Mouse (Mus musculus) limb, embryonic 12.5 days (tissue): ENCODE measurements around the gene Rom1. TPM values are rescaled to one million over a fixed set of nuclear protein-coding genes. Genes with fewer than 3 reads are reported as not detected.
A peak's percentile ranks its signal among the peaks of the same experiment; 100 is the strongest.

Experiments used
- ATAC-seq: fragments of 200-750 bp; cut with Nextera tagmentation; 2 replicates; pipeline ENCODE4 v1.8.0; 2017; ENCODE audit warnings: low read depth, moderate TSS enrichment; ENCODE audit not compliant: insufficient number of reproducible peaks, insufficient read depth, low FRiP score, low TSS enrichment
- H3K27ac ChIP-seq: fragments of 300-500 bp; sonication (generic); 2 replicates; pipeline ENCODE4 v1.5.1; 2016; ENCODE audit warnings: mild to moderate bottlenecking, moderate library complexity
- H3K27me3 ChIP-seq: fragments of 300-500 bp; sonication (generic); 2 replicates; pipeline ENCODE4 v1.6.1; 2016; ENCODE audit warnings: mild to moderate bottlenecking, moderate library complexity
- H3K36me3 ChIP-seq: fragments of 300-500 bp; sonication (generic); 2 replicates; pipeline ENCODE4 v1.6.1; 2016; ENCODE audit warnings: mild to moderate bottlenecking, moderate library complexity
- H3K4me1 ChIP-seq: fragments of 300-500 bp; sonication (generic); replicated peaks from 2 replicates; pipeline ENCODE4 v1.6.1; 2016
- H3K4me2 ChIP-seq: fragments of 300-500 bp; sonication (generic); 2 replicates; pipeline ENCODE4 v1.6.1; 2016; ENCODE audit warnings: mild to moderate bottlenecking, moderate library complexity
- H3K4me3 ChIP-seq: fragments of 300-500 bp; sonication (generic); replicated peaks from 2 replicates; pipeline ENCODE4 v1.5.1; 2016; ENCODE audit warnings: mild to moderate bottlenecking
- H3K9ac ChIP-seq: fragments of 300-500 bp; sonication (generic); replicated peaks from 2 replicates; pipeline ENCODE4 v1.6.1; 2016; ENCODE audit warnings: mild to moderate bottlenecking, moderate library complexity
- H3K9me3 ChIP-seq: fragments of 300-500 bp; sonication (generic); 2 replicates; pipeline ENCODE4 v1.6.1; 2016; ENCODE audit warnings: mild to moderate bottlenecking, moderate library complexity
- WGBS: fragments of 180-500 bp; shearing (Covaris S2); methylation state at CpG from one replicate; pipeline ENCODE4 v1.1.7; 2016; 5-methylcytosine and 5-hydroxymethylcytosine counted together
- polyA plus RNA-seq: library from polyadenylated mRNA; unstranded; fragments of >200 nt; fragmentation: Nextera tagmentation; extraction: Ambion mirVana; gene quantifications from 2 replicates; pipeline ENCODE4 v1.2.1, GENCODE M21; 2016

The Rom1 gene
- polyA plus RNA-seq, 1 experiment from 2014 or later: 2.6 TPM

GRCm38 (mm10) chr19:8962256-8962655, 33.1 kb upstream of the Rom1 start:
- Histone ChIP-seq H3K9ac (no peak overlapping the region), H3K4me2 (no peak overlapping the region), H3K36me3 (peaks cover 84% of the 10 kb centered on the region), H3K9me3 (no peaks in the 10 kb centered on the region), H3K4me3 (no peak overlapping the region), H3K4me1 (peaks cover 11% of the 10 kb centered on the region), H3K27ac (no peak overlapping the region), H3K27me3 (no peaks in the 10 kb centered on the region)
- no peak for ATAC-seq
- WGBS: 82% methylated on average over 2 of the region's 2 CpGs

- H3K9me3 ChIP-seq: no peaks in the 10 kb centered on the region
- peak overlapping the region; percentile 77 for H3K9ac ChIP-seq
- H3K4me3 ChIP-seq: peak overlapping the region; percentile 80
- H3K27me3 ChIP-seq: no peaks in the 10 kb centered on the region
- WGBS: 7% methylated on average over 9 of the region's 9 CpGs
- peak overlapping the region; percentile 88 for H3K4me2 ChIP-seq
- peaks cover 70% of the 10 kb centered on the region for H3K36me3 ChIP-seq
- no peak for ATAC-seq
- peak overlapping the region; percentile 69 for H3K27ac ChIP-seq
- H3K4me1 ChIP-seq: peaks cover 20% of the 10 kb centered on the region; the same call in 1 of the 2 replicates
Observed at GRCm38 (mm10) chr19:8954171-8954570, 25.0 kb upstream of the Rom1 start.

- Histone ChIP-seq H3K4me3 (peak within 1 kb of the TSS; percentile 80), H3K9ac (peak within 1 kb of the TSS; percentile 77), H3K27ac (peak within 1 kb of the TSS; percentile 69), H3K4me1 (peaks cover 20% of the 10 kb centered on the region; the same call in 1 of the 2 replicates), H3K9me3 (no peaks in the 10 kb centered on the region), H3K27me3 (no peaks in the 10 kb centered on the region), H3K36me3 (peaks cover 71% of the 10 kb centered on the region), H3K4me2 (peak within 1 kb of the TSS; percentile 88)
- WGBS: 3% methylated on average over 46 of the region's 46 CpGs
- ATAC-seq: peak; percentile 90
Observed at GRCm38 (mm10) chr19:8953135-8954039, 24.2 kb upstream of the Rom1 start, which contains the start of gene Tut1. TSS of gene Tut1 (plus strand) at chr19:8953847.

GRCm38 (mm10) chr19:8952241-8952640, 23.1 kb upstream of the Rom1 start:
- peak overlapping the region; percentile 12; the same call in 1 of the 2 replicates for H3K9ac ChIP-seq
- H3K4me3 ChIP-seq: no peak overlapping the region
- ATAC-seq: no peak
- H3K27ac ChIP-seq: peak overlapping the region; percentile 64; the same call in 1 of the 2 replicates
- H3K9me3 ChIP-seq: no peaks in the 10 kb centered on the region
- 93% methylated on average over 9 of the region's 9 CpGs for WGBS
- peaks cover 20% of the 10 kb centered on the region; the same call in 1 of the 2 replicates for H3K4me1 ChIP-seq
- H3K27me3 ChIP-seq: no peaks in the 10 kb centered on the region
- H3K36me3 ChIP-seq: peaks cover 73% of the 10 kb centered on the region
- H3K4me2 ChIP-seq: no peak overlapping the region

GRCm38 (mm10) chr19:8950190-8950589, 21.0 kb upstream of the Rom1 start:
- Histone ChIP-seq H3K27me3 (no peaks in the 10 kb centered on the region), H3K9me3 (no peaks in the 10 kb centered on the region), H3K36me3 (peaks cover 74% of the 10 kb centered on the region), H3K27ac (no peak overlapping the region), H3K9ac (no peak overlapping the region), H3K4me1 (peaks cover 22% of the 10 kb centered on the region; the same call in 1 of the 2 replicates), H3K4me2 (no peak overlapping the region), H3K4me3 (no peak overlapping the region)
- 89% methylated on average over 5 of the region's 5 CpGs for WGBS
- no peak for ATAC-seq

GRCm38 (mm10) chr19:8946929-8947328, 17.8 kb upstream of the Rom1 start:
- peaks cover 84% of the 10 kb centered on the region for H3K36me3 ChIP-seq
- H3K4me2 ChIP-seq: no peak overlapping the region
- H3K27ac ChIP-seq: no peak overlapping the region
- H3K4me1 ChIP-seq: peaks cover 24% of the 10 kb centered on the region
- no peaks in the 10 kb centered on the region for H3K9me3 ChIP-seq
- no peak overlapping the region for H3K9ac ChIP-seq
- 88% methylated on average over 7 of the region's 7 CpGs for WGBS
- no peak overlapping the region for H3K4me3 ChIP-seq
- no peak for ATAC-seq
- H3K27me3 ChIP-seq: no peaks in the 10 kb centered on the region

GRCm38 (mm10) chr19:8945251-8945650, 16.1 kb upstream of the Rom1 start:
- Histone ChIP-seq H3K4me3 (peak overlapping the region; percentile 21), H3K4me2 (peak overlapping the region; percentile 66), H3K4me1 (peaks cover 34% of the 10 kb centered on the region), H3K27me3 (no peaks in the 10 kb centered on the region), H3K27ac (no peak overlapping the region), H3K9ac (no peak overlapping the region; the same call in 1 of the 2 replicates), H3K9me3 (no peaks in the 10 kb centered on the region), H3K36me3 (peaks cover 73% of the 10 kb centered on the region)
- ATAC-seq: no peak
- 89% methylated on average over 6 of the region's 6 CpGs for WGBS

- no peaks in the 10 kb centered on the region for H3K9me3 ChIP-seq
- H3K4me3 ChIP-seq: peak overlapping the region; percentile 21
- no peak for ATAC-seq
- H3K4me2 ChIP-seq: peak overlapping the region; percentile 66
- H3K36me3 ChIP-seq: peaks cover 72% of the 10 kb centered on the region
- peaks cover 34% of the 10 kb centered on the region for H3K4me1 ChIP-seq
- WGBS: 35% methylated on average over 5 of the region's 5 CpGs
- H3K9ac ChIP-seq: no peak overlapping the region; the same call in 1 of the 2 replicates
- H3K27me3 ChIP-seq: no peaks in the 10 kb centered on the region
- H3K27ac ChIP-seq: no peak overlapping the region
Observed at GRCm38 (mm10) chr19:8944750-8945149, 15.6 kb upstream of the Rom1 start.

GRCm38 (mm10) chr19:8944062-8944461, 14.9 kb upstream of the Rom1 start:
- Histone ChIP-seq H3K4me3 (peak overlapping the region; percentile 74), H3K36me3 (peaks cover 71% of the 10 kb centered on the region), H3K9ac (peak overlapping the region; percentile 47), H3K4me1 (peaks cover 34% of the 10 kb centered on the region), H3K4me2 (peak overlapping the region; percentile 66), H3K27me3 (no peaks in the 10 kb centered on the region), H3K9me3 (no peaks in the 10 kb centered on the region), H3K27ac (no peak overlapping the region)
- WGBS: 69% methylated on average over 5 of the region's 5 CpGs
- no peak for ATAC-seq

- Histone ChIP-seq H3K27ac (peak overlapping the region; percentile 99; the same call in 1 of the 2 replicates), H3K9me3 (no peaks in the 10 kb centered on the region), H3K27me3 (no peaks in the 10 kb centered on the region), H3K36me3 (peaks cover 71% of the 10 kb centered on the region), H3K9ac (peak overlapping the region; percentile 98), H3K4me1 (peaks cover 34% of the 10 kb centered on the region), H3K4me3 (peak overlapping the region; percentile 74), H3K4me2 (peak overlapping the region; percentile 66)
- WGBS: 75% methylated on average over 2 of the region's 2 CpGs
- ATAC-seq: no peak
Observed at GRCm38 (mm10) chr19:8943047-8943446, 13.9 kb upstream of the Rom1 start.

- H3K9me3 ChIP-seq: no peaks in the 10 kb centered on the region
- ATAC-seq: peak; percentile 39
- peak overlapping the region; percentile 98 for H3K9ac ChIP-seq
- peak overlapping the region; percentile 99 for H3K27ac ChIP-seq
- H3K27me3 ChIP-seq: no peaks in the 10 kb centered on the region
- under 1% methylated on average over 46 of the region's 46 CpGs for WGBS
- H3K4me1 ChIP-seq: peaks cover 34% of the 10 kb centered on the region
- H3K4me2 ChIP-seq: peak overlapping the region; percentile 66
- H3K4me3 ChIP-seq: peak overlapping the region; percentile 74
- peaks cover 70% of the 10 kb centered on the region for H3K36me3 ChIP-seq
Observed at GRCm38 (mm10) chr19:8942276-8942964, 13.3 kb upstream of the Rom1 start.
